Mouse (Mus musculus): ENCODE measurements around the gene Elmsan1.

Elmsan1 gene

DNA sequence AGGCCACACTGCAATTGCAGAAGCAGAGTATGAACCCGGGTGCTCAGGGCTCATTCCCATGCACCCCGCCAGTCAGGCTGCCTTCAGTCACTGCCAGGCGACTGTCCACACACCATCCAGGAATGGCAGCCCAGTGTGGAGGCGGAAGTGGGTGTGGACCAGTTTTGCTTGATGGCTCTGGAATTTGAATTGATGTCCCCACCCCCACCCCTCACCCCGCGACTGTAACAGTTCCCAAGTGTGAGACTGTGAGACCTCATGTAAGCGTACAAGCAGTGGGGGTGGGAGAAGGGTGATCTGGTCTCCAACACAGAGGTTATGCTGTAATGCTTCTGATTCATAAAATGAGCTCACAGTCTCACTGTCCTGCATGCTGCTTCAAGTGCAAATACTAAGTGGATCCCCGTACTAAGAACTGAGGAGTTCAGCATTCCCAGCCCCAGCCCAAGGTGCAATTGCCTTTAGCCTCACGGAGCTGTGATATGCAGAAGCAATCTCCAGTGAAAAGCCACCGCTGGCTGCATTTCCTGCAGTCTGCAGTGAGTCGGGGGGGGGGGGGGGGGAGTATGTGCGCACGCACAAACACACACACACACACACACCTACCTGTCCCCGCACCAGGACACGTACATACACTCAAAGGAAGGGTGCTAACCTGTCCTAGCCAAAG lies 28.4 kb downstream of the Elmsan1 start:
- ChIA-PET POLR2A (interaction anchor here in 3 of 4 experiments (0.6 to 12.1 kb wide), 28 partner anchors 9 to 261 kb away, joined by 3 to 200 read pairs (median 6); partner anchors contain the start of genes Aldh6a1 (in 1 of the 3), Elmsan1 (in 1 of the 3), Lin52 (in 1 of the 3) and Pnma1 (in 1 of the 3)), CTCF (interaction anchor here in 3 of 4 experiments (0.6 to 2.8 kb wide), 4 partner anchors 10 to 30 kb away, joined by 3 to 8 read pairs (median 3); no protein-coding TSS in a partner anchor)

DNA sequence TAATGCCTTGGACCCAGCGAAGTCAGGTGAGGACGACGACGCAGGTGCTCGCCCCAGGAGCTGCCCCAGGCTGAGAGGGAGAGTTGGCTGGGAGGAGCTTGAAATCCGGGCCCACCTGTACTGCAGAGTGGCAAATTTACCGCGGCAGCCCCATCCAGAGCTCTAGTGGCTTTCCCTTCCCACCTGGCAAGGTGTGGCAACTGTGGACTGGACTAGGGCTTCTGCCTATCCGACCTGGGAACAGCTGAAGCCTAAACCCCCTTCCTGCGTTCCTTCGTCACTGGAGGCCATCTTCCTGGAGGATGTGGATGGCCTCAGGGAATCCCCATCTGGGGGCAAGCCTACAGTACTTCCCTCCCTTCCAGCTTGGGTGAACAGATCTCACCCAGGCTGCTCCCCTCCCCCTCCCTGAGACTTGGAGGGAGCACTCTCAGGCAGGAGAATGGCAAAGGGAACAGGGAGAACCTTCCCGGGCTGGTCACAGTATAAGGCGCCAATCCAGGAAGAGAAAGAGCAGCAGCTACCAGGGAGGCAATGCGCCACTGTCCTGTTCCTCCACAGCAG lies 29.7 kb downstream of the Elmsan1 start:
- ChIA-PET POLR2A (interaction anchor here (0.5 to 12.1 kb wide), 27 partner anchors 8 to 1017 kb away, joined by 3 to 200 read pairs (median 4); partner anchors contain the start of genes Elmsan1 (in 1 of the 4), Ptgr2 (in 1 of the 4) and Zfp410 (in 1 of the 4)), CTCF (interaction anchor here in 3 of 4 experiments (0.8 to 2.8 kb wide), 6 partner anchors 9 to 15 kb away, joined by 3 to 8 read pairs (median 4); no protein-coding TSS in a partner anchor)

DNA sequence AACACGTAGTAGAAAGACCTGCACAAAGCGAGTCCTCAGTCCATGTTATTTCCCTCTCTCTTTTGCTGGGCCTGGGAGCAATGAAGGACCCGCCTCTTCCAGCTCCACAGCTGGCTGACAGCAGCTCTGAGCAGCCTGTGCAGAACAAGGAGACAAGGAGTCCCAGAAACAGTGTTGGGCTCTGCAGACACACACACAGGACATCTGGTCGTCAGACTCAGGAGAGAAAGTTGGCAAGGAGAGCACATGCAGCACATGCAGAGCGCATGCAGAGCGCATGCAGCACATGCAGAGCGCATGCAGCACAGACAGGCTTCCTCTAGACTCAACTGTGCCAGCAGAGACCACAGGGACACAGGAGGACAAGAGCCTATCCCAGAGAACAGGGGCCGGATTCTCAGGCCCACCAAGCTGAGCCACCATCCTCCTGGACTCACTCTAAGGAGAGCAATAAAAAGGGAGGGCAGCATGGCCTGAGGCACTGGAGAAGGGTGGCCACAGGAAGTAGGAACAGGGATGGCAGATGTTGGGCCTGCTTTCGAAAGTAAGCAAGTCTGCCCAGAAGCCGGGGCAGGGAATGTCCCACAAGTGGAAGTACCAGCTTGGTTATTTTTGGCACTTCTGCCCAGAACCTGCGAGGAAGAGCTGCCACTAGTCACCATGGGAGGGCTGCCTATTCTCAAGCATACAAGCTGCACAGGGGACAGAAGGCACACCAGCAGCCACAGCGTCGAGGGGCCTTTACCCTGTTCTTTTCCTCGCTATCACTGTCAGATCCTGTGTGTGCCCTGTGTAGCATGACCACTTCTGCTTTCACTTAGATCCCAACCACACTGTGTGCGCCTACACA lies 30.7 kb downstream of the Elmsan1 start:
- CTCF ChIA-PET = interaction anchor here in 2 of 4 experiments (0.6 to 2.8 kb wide), 5 partner anchors 9 to 130 kb away, joined by 3 to 8 read pairs (median 4); no protein-coding TSS in a partner anchor
- POLR2A ChIA-PET = interaction anchor here in 3 of 4 experiments (0.6 to 12.1 kb wide), 30 partner anchors 9 to 1018 kb away, joined by 3 to 200 read pairs (median 4); partner anchors contain the start of genes Elmsan1 (in 2 of the 3), Ptgr2 (in 1 of the 3) and Zfp410 (in 1 of the 3)

DNA sequence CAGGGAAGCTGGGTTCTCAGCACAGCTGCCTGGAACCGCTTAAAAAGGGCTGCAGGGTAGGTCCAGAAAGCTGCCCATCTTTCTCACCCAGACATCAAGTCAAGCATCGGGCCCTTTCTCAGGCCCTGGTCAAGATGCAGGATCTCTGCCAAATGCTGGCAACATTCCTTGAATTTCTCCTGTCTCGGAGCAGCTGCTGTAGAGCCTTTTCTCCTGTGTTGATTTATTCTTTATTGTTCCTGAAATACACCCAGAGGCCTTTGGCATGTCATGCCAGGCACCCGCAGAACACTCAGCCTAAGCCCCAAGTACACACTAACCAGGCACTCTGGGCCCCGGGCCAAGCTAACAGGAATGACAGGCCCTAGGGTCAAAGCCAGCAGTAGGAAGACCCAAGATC lies 31.7 kb downstream of the Elmsan1 start:
- ChIA-PET CTCF (interaction anchor here in 2 of 4 experiments (0.6 to 1.6 kb wide), 2 partner anchors 29 to 31 kb away, joined by 3 read pairs; no protein-coding TSS in a partner anchor), POLR2A (interaction anchor here in 3 of 4 experiments (0.9 to 12.1 kb wide), 14 partner anchors 9 to 48 kb away, joined by 3 to 200 read pairs (median 5); partner anchors contain the start of gene Elmsan1 (in 1 of the 3))

DNA sequence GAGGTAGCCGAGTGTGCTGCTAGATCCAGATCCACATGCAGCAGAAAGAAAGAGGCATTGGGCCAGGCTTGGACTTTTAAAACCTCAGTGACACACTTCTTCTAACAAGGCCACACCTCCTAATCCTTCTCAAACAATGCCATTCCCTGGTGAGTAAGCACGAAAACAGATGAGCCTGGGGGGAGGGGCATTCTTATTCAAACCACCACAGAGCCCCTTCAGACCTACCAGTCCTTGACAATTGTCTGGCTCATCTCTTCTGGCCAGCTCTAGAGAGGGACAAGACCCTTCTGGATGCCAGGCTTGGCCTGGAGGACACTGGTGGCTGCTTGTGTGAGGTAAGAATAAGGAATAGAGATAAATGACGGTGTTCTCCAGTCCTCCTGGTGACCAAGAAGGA lies 32.1 kb downstream of the Elmsan1 start:
- CTCF ChIA-PET = interaction anchor here in 1 of 4 experiments (1.6 kb wide), 1 partner anchor 28 kb away, joined by 3 read pairs; no protein-coding TSS in a partner anchor
- POLR2A ChIA-PET = interaction anchor here in 3 of 4 experiments (0.8 to 12.1 kb wide), 11 partner anchors 10 to 47 kb away, joined by 3 to 200 read pairs (median 12); partner anchors contain the start of gene Elmsan1 (in 1 of the 3)

DNA sequence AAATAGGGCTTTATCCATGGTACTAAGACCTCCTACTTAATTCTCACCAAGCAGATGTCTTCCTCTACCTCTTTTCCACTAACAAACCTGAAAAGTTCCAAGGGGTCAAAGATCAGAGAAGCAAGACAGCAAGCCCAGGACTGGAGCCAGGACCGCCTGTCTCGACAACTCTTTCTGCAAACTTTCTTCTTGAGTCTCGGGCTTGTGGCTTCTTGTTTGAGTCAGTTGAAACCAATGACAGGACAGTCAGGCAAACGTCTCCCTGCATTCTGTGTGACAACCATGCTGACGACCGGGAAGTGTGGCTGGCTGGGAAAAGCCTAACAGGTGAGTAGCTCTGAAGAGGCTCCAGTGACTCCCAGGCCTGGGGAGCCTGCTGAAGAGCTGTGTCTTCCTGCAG lies 33.1 kb downstream of the Elmsan1 start:
- ChIA-PET POLR2A (interaction anchor here in 3 of 4 experiments (0.8 to 12.1 kb wide), 10 partner anchors 9 to 48 kb away, joined by 3 to 200 read pairs (median 6); partner anchors contain the start of gene Elmsan1 (in 1 of the 3)), CTCF (no interaction called here)

DNA sequence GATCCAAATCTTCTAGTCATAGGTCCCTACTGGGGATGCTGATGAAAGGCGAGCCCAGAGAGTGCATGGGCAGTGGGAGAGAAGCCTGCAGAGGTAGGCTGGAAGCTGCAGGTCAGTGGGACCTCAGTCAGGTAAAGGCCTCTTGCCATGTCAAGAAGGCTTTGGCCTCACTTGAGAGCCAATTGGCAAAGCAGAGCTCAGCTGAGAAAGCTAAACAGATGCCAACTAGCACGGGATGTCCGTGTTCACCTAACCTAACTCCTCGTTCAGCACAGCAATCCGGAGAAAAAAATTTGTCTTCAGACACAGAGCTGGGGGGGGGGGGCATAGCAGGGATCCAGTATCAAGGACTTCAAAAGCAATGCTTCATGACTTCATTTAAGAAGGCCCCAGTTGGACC lies 33.7 kb downstream of the Elmsan1 start:
- CTCF ChIA-PET = interaction anchor here in 2 of 4 experiments (0.6 kb wide), 2 partner anchors 23 to 384 kb away, joined by 3 read pairs; no protein-coding TSS in a partner anchor
- POLR2A ChIA-PET = interaction anchor here in 2 of 4 experiments (0.6 to 12.1 kb wide), 9 partner anchors 8 to 131 kb away, joined by 3 to 200 read pairs (median 6); partner anchors contain the start of gene Elmsan1 (in 1 of the 2)

DNA sequence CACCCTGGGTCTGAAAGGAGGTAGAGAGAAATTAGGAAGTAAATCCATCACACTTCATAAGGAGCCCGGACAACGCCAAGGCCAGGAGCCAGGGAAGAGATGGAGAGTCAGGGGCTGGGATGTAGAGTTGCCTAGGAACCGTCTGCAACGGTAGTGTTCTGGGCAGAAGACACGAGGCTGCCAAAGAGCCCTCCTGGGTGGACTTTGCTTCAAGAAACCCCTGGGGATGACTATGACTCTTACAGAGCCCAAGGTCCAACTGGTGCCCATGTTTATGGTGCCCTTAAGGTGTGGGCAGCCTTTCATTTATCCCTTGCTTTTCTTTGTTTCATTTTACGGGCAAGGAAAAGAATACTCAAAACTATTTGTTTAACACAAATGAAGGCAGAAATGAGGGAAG lies 36.7 kb downstream of the Elmsan1 start:
- CTCF ChIA-PET = no interaction called here
- POLR2A ChIA-PET = interaction anchor here in 3 of 4 experiments (0.9 to 15.1 kb wide), 5 partner anchors 9 to 65 kb away, joined by 3 to 200 read pairs (median 3); no protein-coding TSS in a partner anchor

DNA sequence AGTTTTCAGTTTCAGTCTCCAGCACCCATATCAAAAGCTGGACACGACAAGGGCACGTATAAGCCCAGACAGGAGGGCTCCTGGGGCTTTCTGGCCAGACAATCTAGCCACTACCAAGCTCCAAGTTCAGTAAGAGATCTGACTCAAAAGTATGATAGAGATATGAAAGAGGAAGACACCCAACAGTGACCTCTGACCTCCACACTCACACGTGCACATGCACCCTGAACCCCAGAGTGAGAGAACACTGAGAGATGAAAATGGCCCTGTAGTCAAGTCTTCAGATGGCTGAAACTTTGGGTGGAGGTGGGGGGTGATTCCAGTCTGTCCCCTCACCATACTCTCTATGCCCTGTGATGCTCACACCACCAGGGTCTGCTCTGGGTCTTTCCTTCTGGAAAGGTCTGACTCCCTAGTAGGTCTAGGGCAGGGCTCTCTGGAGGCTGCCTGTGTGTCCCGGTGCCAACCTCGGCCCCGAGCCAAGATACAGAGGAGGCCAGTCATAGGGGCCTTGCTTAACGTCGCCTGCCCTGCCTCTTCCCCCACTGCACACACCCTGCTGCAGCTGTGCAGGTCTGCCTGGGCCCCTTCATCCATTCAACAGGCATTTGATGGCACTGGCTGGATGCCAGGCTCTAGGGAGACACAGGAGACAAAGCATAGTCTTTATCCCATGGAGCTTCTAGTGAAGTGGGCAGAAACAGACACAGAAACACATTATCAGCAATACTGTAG lies 37.8 kb downstream of the Elmsan1 start:
- CTCF ChIA-PET = interaction anchor here in 2 of 4 experiments (0.7 to 2.5 kb wide), 2 partner anchors 8 to 1740 kb away, joined by 4 to 8 read pairs; no protein-coding TSS in a partner anchor
- POLR2A ChIA-PET = interaction anchor here in 2 of 4 experiments (0.6 to 15.1 kb wide), 7 partner anchors 9 to 66 kb away, joined by 3 to 200 read pairs (median 3); no protein-coding TSS in a partner anchor

DNA sequence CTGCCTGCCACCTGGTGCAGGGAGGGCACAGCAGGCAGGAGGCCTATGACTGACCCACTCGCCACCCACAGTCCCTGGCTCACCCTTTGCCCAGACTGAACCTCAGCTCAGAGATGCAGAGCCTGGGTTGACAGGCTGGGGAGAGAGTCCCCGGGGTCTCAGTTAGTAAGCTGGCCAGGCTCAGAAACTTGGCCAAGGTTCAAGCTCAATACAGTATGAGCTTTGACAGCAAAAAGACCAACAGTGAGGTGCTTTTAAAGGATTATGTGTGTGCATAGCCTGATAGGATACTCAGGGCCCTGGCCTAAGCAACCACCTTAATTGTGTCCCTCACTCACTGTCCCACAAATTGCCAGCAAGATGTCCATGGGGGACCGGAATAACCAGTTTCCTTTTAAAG lies 38.6 kb downstream of the Elmsan1 start:
- POLR2A ChIA-PET = interaction anchor here in 2 of 4 experiments (0.7 to 15.1 kb wide), 6 partner anchors 9 to 55 kb away, joined by 3 to 200 read pairs (median 52); no protein-coding TSS in a partner anchor
- CTCF ChIA-PET = interaction anchor here in 2 of 4 experiments (0.6 to 2.5 kb wide), 2 partner anchors 9 kb away, joined by 3 to 8 read pairs; no protein-coding TSS in a partner anchor

DNA sequence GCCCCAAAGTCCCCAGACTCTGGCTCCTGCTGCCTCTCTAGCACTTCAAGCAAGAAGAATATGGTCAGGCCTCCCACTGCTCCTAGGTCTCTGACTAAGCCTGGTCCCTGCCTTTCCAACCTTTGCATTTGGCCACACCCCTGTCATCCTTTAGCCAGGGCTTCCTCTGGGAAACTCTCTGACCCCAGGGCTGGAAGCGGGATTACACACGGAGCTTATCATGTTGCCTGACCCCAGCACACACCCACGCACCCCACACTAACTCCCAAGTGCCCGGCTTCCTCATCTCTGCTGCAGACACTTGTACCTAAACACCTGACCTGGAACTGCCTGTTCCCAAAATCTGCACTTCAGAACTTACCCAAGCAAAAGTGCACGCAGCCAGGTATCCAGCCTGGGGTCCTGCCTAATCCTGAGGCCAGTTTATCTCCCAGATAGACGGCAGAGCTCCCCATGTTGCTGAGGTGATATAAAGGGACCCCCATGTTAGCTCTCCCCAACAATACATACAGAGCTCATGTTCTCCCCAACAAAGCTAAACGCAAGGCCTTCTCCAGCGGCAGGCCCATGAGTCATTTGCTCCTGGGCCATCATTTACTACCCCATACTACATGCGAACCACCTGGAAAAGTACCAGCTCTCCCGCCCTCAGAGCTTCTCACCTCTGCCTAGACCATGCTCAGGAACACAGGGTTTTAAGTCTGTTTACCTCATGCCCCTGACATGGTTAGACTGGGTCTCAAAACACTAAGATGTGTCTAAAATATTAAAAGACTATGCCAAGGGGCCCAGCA lies 39.8 kb downstream of the Elmsan1 start:
- POLR2A ChIA-PET = interaction anchor here in 3 of 4 experiments (0.6 to 15.1 kb wide), 18 partner anchors 10 to 57 kb away, joined by 3 to 200 read pairs (median 5); partner anchors contain the start of gene Pnma1 (in 1 of the 3)
- CTCF ChIA-PET = interaction anchor here in 3 of 4 experiments (0.6 to 5.7 kb wide), 7 partner anchors 10 to 247 kb away, joined by 3 to 40 read pairs (median 3); partner anchors contain the start of gene Pnma1 (in 1 of the 3)

DNA sequence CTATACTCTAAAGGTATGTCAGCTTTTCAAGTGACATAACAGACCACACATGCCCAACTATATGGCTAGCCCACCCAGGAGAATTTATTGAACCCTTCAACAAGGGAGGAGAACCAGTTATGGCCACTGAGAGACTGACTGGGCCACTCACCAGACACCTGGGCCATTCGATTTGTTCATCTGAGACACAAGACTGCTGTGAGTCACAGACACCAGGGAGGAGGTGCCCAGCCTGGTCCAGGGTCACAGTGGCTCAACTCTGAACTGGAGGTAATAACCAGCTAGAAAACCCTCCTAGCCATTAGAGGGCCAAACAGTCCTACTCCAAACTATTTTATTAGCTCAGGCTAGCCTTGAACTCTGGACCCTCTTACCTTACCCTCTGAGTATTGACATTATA lies 40.6 kb downstream of the Elmsan1 start:
- POLR2A ChIA-PET = interaction anchor here (0.6 to 15.1 kb wide), 18 partner anchors 9 to 57 kb away, joined by 3 to 200 read pairs (median 6); partner anchors contain the start of genes Elmsan1 (in 1 of the 4) and Pnma1 (in 1 of the 4)
- CTCF ChIA-PET = interaction anchor here (0.6 to 5.7 kb wide), 9 partner anchors 11 to 246 kb away, joined by 3 to 40 read pairs (median 5); partner anchors contain the start of gene Pnma1 (in 1 of the 4)

DNA sequence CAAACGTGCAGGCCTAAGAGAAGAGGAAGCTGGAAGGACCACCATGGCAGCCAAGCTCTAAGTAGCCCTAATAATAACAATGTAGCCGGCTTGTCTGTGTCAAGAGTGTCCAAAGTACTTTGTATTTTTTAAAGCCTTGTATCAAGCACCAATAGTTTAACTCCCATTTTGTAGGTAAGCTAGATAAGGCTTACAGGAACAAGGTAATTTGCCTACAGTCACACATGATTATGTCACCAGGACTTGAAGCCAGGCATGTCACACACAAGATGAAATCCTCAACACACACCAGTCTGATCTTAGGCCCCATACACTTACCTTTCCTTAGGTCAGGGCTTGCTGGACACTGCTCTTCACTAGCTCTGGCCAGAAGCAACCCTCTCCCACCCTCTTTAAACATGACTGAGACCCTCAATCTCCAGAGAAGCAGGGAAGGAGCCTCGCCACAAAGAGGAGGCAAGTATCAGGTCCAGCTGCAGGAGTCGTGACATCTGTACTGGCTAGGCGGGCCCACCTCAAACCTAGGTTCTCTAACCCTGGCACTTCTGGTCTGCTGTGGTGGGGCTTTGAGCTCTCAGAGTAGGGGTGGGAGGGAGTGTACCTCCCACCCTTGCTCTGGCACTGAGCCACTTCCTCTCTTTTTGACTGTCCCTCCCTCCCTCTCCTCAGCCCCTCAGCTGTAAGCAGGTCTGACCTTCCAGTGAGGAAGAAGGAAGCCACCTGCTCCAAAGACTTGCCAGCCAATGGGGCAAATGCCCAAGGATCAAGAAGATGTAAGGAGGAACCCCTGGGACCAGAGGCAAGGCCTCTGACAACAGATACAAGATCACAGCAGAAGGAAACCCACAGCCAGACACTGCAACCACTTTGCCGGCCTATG lies 41.6 kb downstream of the Elmsan1 start:
- CTCF ChIA-PET = interaction anchor here in 3 of 4 experiments (0.6 to 5.7 kb wide), 7 partner anchors 14 to 279 kb away, joined by 3 to 40 read pairs (median 5); no protein-coding TSS in a partner anchor
- POLR2A ChIA-PET = interaction anchor here (0.6 to 15.1 kb wide), 32 partner anchors 9 to 578 kb away, joined by 3 to 200 read pairs (median 4); partner anchors contain the start of genes Elmsan1 (in 1 of the 4) and Pnma1 (in 1 of the 4)

DNA sequence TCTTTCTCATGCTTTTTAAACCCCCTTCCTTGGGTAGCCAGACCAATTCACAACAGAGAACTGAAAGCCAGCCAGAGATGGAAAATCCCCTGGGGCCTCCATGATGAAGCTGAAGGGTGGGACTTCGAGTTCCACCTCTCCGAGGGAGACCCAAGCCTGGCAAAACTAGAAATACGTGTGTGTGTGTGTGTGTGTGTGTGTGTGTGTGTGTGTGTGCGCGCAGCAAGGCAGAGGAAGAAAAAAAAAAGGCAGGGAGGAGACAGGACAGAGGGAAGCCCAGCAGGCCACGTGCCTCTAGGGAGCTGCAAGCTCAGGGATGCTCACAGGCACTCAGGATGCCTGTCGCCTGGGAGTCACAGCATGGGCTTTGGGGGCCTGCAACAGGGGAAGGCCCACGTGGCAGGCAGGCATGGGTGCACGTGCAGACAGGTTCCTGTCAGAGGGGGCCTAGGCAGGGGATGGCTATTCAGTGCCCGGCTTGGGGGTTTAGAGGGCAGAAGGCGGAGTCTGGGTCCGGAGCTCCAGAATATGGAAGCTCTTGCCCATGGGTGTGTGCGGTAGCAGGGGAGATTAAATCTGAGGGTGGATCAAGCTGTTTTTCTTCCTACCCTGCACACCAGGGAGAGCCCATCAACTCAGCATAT lies 42.4 kb downstream of the Elmsan1 start:
- POLR2A ChIA-PET = interaction anchor here (0.6 to 15.1 kb wide), 39 partner anchors 9 to 578 kb away, joined by 3 to 200 read pairs (median 5); partner anchors contain the start of gene Elmsan1 (in 1 of the 4)
- CTCF ChIA-PET = interaction anchor here (0.6 to 5.7 kb wide), 15 partner anchors 13 to 722 kb away, joined by 3 to 40 read pairs (median 4); no protein-coding TSS in a partner anchor
